Mouse (Mus musculus) liver, embryonic 16.5 days (tissue): ENCODE measurements at regions not wholly inside any gene's neighbourhood (a gene's known extent, or its start where the extent isn't known, plus 50 kb on each side); places are given as distances from the start of the nearest gene placed in this dataset.

Source experiments
- ATAC-seq: fragments of 200-750 bp; cut with Nextera tagmentation; 2 replicates; pipeline ENCODE4 v1.8.0; 2017; ENCODE audit warnings: low read depth, mild to moderate bottlenecking, moderate number of reproducible peaks, moderate library complexity
- H3K27ac ChIP-seq: fragments of 300-500 bp; sonication (generic); 2 replicates; pipeline ENCODE4 v1.5.1; 2014; ENCODE audit warnings: mild to moderate bottlenecking, low read length
- H3K27me3 ChIP-seq: fragments of 300-500 bp; sonication (generic); 2 replicates; pipeline ENCODE4 v1.6.1; 2014; ENCODE audit warnings: low read depth, low read length, mixed read lengths; ENCODE audit not compliant: control insufficient read depth, insufficient read depth
- H3K36me3 ChIP-seq: fragments of 300-500 bp; sonication (generic); 2 replicates; pipeline ENCODE4 v1.6.1; 2014; ENCODE audit warnings: mild to moderate bottlenecking; ENCODE audit not compliant: control insufficient read depth, insufficient read depth
- H3K4me1 ChIP-seq: fragments of 300-500 bp; sonication (generic); 2 replicates; pipeline ENCODE4 v1.6.1; 2014; ENCODE audit warnings: low read depth, low read length, mixed read lengths; ENCODE audit not compliant: control insufficient read depth
- H3K4me2 ChIP-seq: fragments of 300-500 bp; sonication (generic); 2 replicates; pipeline ENCODE4 v1.6.1; 2014; ENCODE audit warnings: low read depth, low read length, mixed read lengths
- H3K4me3 ChIP-seq: fragments of 300-500 bp; sonication (generic); 2 replicates; pipeline ENCODE4 v1.5.1; 2014; ENCODE audit warnings: low read depth, mild to moderate bottlenecking, low read length
- H3K9ac ChIP-seq: fragments of 300-500 bp; sonication (generic); 2 replicates; pipeline ENCODE4 v1.6.1; 2014; ENCODE audit warnings: low read depth, low read length
- H3K9me3 ChIP-seq: fragments of 300-500 bp; sonication (generic); replicated peaks from 2 replicates; pipeline ENCODE4 v1.6.1; 2016; ENCODE audit warnings: low read length; ENCODE audit not compliant: control insufficient read depth
- WGBS: fragments of 180-500 bp; shearing (Covaris S2); extraction: QIAGEN DNeasy Blood & Tissue Kit; methylation state at CpG from one replicate; pipeline ENCODE4 v1.1.7; 2014; ENCODE audit not compliant: insufficient replicate concordance; 5-methylcytosine and 5-hydroxymethylcytosine counted together

DNA sequence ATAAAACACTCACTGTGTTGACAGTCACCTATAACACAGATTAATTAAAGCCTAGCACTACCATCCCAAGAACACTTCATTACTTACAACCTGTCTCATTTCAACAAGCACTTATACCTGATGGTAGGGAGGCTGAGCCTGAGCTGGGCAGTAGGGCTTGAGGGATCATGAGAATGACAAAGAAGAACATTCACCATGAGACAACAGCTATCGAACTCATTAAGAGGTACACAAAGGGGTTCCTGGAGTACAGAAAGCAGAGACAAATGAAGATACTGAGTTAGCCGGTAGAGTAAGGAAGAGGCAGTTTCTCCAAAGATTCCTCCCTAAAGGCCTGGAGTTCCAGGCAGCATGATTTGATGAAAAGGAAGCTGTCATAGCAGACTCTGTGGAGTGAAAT lies 136.0 kb upstream of the Nampt start:
- ATAC-seq, result no peak
- no peaks in the 10 kb centered on the region for H3K36me3 ChIP-seq
- no peak overlapping the region for H3K4me2 ChIP-seq
- H3K27me3 ChIP-seq, result no peaks in the 10 kb centered on the region
- H3K9ac ChIP-seq, result no peak overlapping the region
- H3K9me3 ChIP-seq, result no peaks in the 10 kb centered on the region
- 65% methylated on average over 2 of the region's 2 CpGs for WGBS
- H3K4me3 ChIP-seq, result no peak overlapping the region
- H3K27ac ChIP-seq, result no peak overlapping the region
- H3K4me1 ChIP-seq, result no peaks in the 10 kb centered on the region

DNA sequence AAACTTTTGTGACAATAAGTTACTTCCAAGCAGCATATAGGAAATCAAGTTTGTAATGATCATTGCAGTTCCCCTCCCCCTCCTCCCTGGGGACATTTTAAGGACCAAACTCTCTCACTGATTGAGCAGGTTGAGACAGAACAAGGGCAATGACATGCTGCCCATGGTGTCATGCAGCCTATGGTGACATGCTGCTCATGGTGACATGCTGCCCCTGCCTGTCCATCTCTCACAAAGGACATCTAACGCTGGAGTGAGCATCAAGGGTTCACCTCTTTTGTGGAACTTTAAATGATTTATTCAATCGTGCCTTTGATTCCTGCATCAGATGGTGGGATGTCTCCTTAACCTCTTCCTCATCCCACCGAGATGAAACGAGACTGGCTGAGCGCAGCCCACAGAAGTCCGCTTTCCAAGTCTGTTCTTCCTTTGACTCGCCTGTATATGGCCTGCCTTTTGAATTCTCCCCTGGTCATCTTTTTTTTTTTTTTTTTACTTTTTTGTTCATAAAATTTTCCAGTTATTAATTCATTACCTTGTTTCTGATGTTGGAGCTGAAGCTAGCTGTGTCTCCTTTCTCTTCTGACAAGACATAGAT lies 133.5 kb upstream of the Nampt start:
- no peak overlapping the region for H3K4me3 ChIP-seq
- no peak for ATAC-seq
- H3K36me3 ChIP-seq, result no peaks in the 10 kb centered on the region
- 62% methylated on average over 7 of the region's 7 CpGs for WGBS
- H3K4me1 ChIP-seq, result no peaks in the 10 kb centered on the region
- no peak overlapping the region for H3K4me2 ChIP-seq
- no peaks in the 10 kb centered on the region for H3K27me3 ChIP-seq
- no peak overlapping the region for H3K9ac ChIP-seq
- H3K9me3 ChIP-seq, result no peaks in the 10 kb centered on the region
- H3K27ac ChIP-seq, result no peak overlapping the region

DNA sequence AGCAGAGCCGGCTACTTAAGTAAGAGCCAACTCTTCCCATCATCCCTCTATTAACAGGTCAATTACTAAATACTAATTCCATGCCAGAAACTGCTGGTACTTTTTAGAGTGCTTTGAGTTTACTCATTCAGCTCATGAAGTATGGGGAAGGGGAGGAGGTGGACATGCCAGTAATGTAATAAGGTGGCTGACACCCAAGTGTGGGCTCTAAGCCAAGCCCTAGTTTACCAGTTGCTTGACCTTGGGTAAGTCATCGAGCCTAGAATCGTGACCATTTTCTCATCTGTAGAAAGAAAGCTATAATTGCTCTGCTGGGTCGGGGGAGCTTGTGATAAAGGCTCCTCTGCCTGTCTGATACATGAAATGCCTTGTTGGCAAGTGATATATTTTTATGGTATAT lies 130.0 kb upstream of the Nampt start:
- H3K4me3 ChIP-seq, result no peak overlapping the region
- no peak for ATAC-seq
- 64% methylated on average over 4 of the region's 4 CpGs for WGBS
- no peaks in the 10 kb centered on the region for H3K36me3 ChIP-seq
- no peak overlapping the region for H3K9ac ChIP-seq
- no peaks in the 10 kb centered on the region for H3K27me3 ChIP-seq
- no peak overlapping the region for H3K27ac ChIP-seq
- no peaks in the 10 kb centered on the region for H3K9me3 ChIP-seq
- H3K4me1 ChIP-seq, result no peaks in the 10 kb centered on the region
- H3K4me2 ChIP-seq, result no peak overlapping the region

DNA sequence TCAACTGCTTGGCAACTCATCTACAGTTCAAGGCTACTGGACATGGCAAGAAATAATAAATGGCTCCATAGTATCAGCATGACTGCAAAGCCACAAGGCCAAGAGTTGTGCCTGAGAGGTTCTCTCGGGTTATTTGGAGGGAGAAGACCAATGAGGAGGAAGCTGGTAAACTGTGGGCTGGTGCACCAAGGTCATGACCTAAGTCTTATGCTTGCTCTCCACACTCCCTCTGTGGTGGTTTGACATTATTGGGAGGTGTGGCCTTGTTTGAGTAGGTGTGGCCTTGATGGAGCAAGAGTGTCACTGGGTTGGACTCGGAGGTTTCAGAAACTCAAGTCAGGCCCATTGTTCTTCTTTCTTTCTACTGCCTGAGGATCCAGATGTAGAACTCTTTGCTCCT lies 129.2 kb upstream of the Nampt start:
- Histone ChIP-seq H3K27me3 (no peaks in the 10 kb centered on the region), H3K9ac (no peak overlapping the region), H3K4me2 (no peak overlapping the region), H3K36me3 (no peaks in the 10 kb centered on the region), H3K27ac (no peak overlapping the region), H3K4me3 (no peak overlapping the region), H3K4me1 (no peaks in the 10 kb centered on the region), H3K9me3 (no peaks in the 10 kb centered on the region)
- 59% methylated on average over 2 of the region's 2 CpGs for WGBS
- ATAC-seq, result no peak

DNA sequence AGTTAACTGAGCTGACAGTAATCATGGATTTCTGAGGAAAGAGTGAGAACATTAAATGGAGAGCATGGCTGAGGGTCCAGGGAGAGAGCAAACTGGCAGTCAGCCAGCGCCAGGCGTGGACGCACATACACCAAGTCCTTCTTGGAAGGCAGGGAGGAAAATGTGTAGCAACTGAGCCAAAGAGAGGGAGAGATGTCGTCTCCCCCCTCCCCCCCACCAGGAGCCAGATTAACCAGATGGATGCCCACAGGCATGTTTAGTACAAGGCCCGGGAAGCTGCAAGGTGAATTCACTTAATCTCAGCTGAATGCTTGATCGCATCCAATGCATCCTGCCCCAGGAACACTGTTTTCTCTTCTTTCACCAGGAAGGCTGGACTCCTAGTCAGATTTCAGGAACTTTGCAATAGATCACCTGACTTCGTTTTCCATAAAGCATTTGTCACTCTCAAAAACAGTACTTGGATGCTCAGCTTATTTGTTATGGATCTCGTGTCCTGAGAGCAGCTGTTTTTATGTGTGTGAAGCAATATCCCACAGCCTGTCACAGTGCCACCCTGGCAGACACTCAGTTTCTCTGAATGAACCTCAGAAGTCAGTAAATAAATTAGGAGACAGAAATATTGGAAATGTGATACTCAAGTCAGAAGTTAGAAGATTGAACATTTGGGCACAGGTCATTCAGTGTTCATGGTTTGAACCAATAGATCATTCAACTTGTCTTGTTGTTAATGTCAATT lies 127.1 kb upstream of the Nampt start:
- no peaks in the 10 kb centered on the region for H3K27me3 ChIP-seq
- 55% methylated on average over 8 of the region's 8 CpGs for WGBS
- no peaks in the 10 kb centered on the region for H3K36me3 ChIP-seq
- H3K9me3 ChIP-seq, result no peaks in the 10 kb centered on the region
- no peaks in the 10 kb centered on the region for H3K4me1 ChIP-seq
- no peak overlapping the region for H3K27ac ChIP-seq
- H3K4me3 ChIP-seq, result no peak overlapping the region
- no peak overlapping the region for H3K4me2 ChIP-seq
- no peak overlapping the region for H3K9ac ChIP-seq
- ATAC-seq, result no peak

DNA sequence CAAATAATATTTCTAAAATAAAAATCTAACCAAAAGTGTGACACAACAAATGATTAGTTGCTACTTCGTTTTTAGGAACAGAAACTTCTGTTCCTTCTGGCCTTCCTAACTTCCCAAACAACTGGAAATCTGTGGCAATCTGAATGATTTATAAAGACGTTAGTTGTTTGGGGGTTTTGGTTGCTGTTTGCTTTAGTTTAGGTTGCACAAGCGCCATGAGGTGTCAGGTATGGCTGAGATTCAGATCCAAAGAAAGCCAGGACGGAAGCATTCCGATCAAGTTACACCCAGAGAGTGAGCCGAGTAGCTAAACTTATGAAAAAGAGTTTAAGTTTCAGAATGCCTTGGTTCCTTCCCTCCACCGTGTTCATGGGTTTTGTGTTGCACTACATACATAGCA lies 126.4 kb upstream of the Nampt start:
- no peaks in the 10 kb centered on the region for H3K4me1 ChIP-seq
- no peak overlapping the region for H3K27ac ChIP-seq
- no peak for ATAC-seq
- H3K9me3 ChIP-seq, result no peaks in the 10 kb centered on the region
- no peak overlapping the region for H3K9ac ChIP-seq
- whole genome bisulfite sequencing, result 57% methylated on average over 7 of the region's 7 CpGs
- no peak overlapping the region for H3K4me2 ChIP-seq
- H3K36me3 ChIP-seq, result no peaks in the 10 kb centered on the region
- H3K4me3 ChIP-seq, result no peak overlapping the region
- no peaks in the 10 kb centered on the region for H3K27me3 ChIP-seq

DNA sequence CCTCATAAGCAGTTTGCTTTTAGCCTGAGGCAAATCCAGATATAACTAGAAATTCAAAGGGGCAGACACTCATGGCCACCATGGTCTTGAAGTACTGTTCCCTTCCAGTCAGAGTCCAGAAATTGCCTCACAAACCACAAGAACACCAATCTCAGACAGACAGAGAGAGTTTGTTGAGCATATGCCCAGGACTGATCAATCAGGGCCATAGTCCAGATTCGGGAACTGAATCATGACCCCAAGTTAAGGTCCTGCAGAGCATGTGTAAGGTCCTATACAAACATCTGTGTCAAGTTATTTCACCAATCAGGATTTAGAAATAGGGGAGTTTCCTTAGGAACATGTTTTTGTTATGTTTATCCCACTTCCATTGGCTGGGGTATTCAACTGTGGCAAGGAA lies 125.7 kb upstream of the Nampt start:
- no peak overlapping the region for H3K4me3 ChIP-seq
- H3K4me1 ChIP-seq, result no peaks in the 10 kb centered on the region
- 48% methylated on average over 1 of the region's 1 CpGs for WGBS
- ATAC-seq, result peak; percentile 53; the same call in 1 of the 2 replicates
- H3K4me2 ChIP-seq, result no peak overlapping the region
- H3K9ac ChIP-seq, result no peak overlapping the region
- no peaks in the 10 kb centered on the region for H3K36me3 ChIP-seq
- H3K9me3 ChIP-seq, result no peaks in the 10 kb centered on the region
- no peak overlapping the region for H3K27ac ChIP-seq
- H3K27me3 ChIP-seq, result no peaks in the 10 kb centered on the region

DNA sequence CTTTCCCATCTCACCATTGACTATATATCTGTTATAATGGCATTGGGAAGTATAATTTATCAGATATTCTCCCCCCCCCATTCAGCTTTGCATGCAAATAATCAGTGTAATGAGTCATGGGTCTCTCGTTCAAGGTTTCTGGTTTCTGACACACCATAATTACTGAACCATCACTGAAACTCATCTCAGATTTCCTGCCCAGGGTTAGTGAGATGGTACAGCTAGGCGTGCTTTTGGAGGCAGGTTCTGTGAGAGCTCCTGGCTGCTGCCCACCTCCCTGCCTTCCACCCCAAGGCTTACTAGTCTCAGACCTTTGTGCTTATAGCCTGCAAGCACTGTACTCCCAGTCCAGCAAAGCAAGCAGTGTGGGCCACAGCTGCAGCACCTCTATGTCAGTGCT lies 122.5 kb upstream of the Nampt start:
- Histone ChIP-seq H3K4me3 (no peak overlapping the region), H3K27ac (no peak overlapping the region), H3K9me3 (no peaks in the 10 kb centered on the region), H3K36me3 (no peaks in the 10 kb centered on the region), H3K4me2 (no peak overlapping the region), H3K9ac (no peak overlapping the region), H3K4me1 (no peaks in the 10 kb centered on the region), H3K27me3 (no peaks in the 10 kb centered on the region)
- no peak for ATAC-seq
- 59% methylated on average over 2 of the region's 2 CpGs for WGBS

DNA sequence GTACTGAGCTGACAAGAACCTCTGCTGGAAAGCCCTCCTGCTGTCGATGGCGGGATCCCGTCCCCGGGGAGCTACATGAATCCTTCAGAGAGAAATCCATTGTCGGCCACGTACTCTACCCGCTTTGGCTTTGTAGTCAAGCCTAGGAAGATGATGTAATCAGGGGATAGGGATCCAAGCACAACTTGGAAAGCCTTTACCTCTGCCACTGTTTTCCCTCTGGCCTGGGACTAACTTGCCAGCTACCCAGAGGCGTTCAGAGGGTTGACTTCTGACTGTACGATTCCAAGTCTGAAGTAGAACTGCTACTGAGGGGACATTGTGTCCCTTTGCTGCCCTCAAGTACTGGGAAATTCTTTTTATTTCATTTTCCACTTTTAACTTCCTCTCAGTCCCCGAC lies 110.2 kb upstream of the Nampt start:
- no peaks in the 10 kb centered on the region for H3K27me3 ChIP-seq
- H3K4me3 ChIP-seq, result no peak overlapping the region
- H3K9ac ChIP-seq, result no peak overlapping the region
- WGBS, result 75% methylated on average over 10 of the region's 10 CpGs
- no peaks in the 10 kb centered on the region for H3K9me3 ChIP-seq
- H3K27ac ChIP-seq, result no peak overlapping the region
- H3K4me1 ChIP-seq, result no peaks in the 10 kb centered on the region
- ATAC-seq, result no peak
- no peaks in the 10 kb centered on the region for H3K36me3 ChIP-seq
- H3K4me2 ChIP-seq, result no peak overlapping the region
